Mouse (Mus musculus): ENCODE measurements around the gene Kat2a.

Gene Kat2a

DNA sequence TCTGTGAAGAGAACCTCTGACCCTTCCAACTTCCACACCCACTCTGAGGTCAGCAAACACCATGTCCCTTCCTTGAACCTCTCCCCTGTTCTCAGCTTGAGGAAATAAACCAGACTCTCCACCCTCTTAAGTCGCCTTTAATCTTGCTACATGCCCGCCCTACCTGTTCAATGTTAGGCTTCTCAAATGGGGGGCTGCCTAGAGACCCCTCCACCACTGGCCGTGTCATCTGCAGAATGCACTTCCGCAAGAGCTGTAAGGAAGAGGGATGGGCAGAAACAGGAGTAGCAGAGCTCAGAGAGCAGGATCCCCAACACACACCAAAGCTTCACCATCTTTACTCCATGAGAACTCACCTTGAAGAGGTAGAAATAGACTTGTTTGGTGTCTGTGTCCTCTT lies 1.3 kb downstream of the Kat2a start:
- DNase-seq (ENCODE audit: low spot score in 2 of 2) = peak in 1 of 2 experiments; percentile 21

GRCm38 (mm10) chr11:100710528-100710927 lies 1.7 kb downstream of the Kat2a start:
- DNase-seq (ENCODE audit: low spot score in 2 of 2) = peak in 1 of 2 experiments; percentile 38

- peak in 1 of 2 experiments; percentile 27 for DNase-seq (ENCODE audit: low spot score in 2 of 2)
Observed at GRCm38 (mm10) chr11:100709201-100709810, 3.0 kb downstream of the Kat2a start.

- DNase-seq (ENCODE audit: low spot score in 2 of 2) = peak in 1 of 2 experiments; percentile 37
Observed at GRCm38 (mm10) chr11:100705095-100705747, 7.0 kb downstream of the Kat2a start.

DNA sequence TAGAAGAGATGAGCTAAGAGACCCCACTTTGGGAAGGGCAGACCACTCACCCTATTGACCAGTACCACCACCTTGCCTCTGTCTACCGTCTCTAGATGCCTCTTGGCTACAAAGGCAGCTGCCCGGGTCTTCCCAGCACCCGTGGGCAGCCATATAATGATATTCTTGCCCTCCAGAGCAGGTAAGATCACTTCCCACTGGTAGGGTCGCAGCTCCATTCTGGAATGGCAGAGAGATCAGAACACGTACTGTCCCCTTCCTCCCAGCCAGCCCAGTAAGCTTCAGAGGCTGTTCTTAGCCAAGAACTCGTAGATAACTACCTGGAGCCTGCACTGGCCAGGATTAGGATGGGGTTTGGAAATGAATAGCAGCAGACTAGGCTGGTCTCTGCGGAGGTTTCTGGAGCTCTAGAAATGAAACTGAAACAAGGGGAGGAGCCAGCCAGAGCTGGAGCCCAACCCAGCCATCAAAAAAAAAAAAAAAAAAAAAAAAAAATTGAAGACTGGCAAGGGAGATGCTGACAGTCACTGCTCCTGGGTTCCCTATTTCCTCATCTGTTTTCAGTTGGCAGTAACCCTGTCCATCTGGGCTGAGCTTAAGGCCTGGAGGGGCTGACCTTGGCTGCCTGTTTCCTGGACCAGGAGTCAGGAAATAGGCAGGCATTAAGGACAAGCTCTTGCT lies 8.3 kb downstream of the Kat2a start, which contains the start of gene Dhx58:
Dhx58 (minus strand) TSS at position 421 of the 681 bp plus-strand sequence.
- DNase-seq (ENCODE audit: low spot score in 2 of 2) = peak in 1 of 2 experiments; percentile 25

DNA sequence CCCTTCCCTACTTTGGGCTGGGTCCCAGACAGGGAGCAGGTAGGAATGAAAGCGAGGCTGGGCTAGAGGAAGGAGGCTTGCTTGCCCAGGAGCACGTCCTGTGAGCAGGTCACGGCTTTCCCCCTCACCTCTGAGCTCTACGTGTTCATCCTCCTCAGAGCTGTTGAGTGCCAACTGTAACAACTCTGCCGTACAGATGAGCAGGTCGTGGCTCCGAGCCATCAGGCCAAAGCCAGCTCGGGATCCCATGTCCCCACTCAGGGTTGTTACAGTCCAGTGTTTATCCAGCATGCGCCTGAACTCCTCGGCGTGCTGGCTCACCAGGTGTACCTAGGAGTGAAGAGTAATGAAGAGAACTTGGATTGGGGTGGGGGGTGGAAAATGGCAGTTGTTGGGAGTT lies 8.9 kb downstream of the Kat2a start:
- no peak for DNase-seq (ENCODE audit: low spot score in 2 of 2)

- peak in 1 of 2 experiments; percentile 31 for DNase-seq (ENCODE audit: low spot score in 2 of 2)
Observed at GRCm38 (mm10) chr11:100702906-100703305, 9.4 kb downstream of the Kat2a start.

DNA sequence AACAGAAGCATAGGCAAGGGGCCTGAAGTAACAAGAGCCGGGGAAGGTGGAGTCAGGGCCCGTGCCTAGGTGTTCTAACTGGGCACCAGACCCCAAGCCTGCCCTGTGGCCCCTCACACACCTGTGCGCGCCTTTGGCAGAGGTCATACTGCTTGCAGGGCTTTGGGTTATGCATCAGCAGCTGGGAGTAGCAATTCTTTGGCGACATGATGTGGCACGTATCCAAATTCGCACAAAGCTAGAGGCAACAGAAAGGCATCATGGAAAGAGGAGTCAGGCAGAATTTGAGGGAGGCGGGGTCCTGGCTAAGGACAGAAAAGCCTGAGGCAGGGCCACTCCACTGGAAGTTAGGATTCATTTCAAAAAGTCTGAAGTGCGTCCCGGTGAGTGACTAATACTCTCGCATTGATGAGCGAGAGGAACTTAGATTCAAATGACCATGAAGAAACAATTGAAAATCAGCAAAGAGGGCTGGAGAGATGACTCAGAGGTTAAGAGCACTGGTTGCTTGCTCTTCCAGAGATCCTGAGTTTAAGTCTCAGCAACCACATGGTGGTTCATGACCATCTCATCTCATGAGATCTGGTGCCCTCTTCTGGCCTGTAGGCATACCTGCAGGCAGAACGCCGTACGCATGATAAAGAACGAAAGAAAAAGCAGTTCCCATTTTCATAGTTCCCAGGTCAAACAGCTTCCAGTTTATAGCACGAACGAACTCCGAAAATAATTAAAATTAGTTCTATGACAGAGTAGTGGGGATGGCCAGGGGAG lies 10.0 kb downstream of the Kat2a start:
- DNase-seq (ENCODE audit: low spot score in 2 of 2) = peak; percentile 75 to 81

DNA sequence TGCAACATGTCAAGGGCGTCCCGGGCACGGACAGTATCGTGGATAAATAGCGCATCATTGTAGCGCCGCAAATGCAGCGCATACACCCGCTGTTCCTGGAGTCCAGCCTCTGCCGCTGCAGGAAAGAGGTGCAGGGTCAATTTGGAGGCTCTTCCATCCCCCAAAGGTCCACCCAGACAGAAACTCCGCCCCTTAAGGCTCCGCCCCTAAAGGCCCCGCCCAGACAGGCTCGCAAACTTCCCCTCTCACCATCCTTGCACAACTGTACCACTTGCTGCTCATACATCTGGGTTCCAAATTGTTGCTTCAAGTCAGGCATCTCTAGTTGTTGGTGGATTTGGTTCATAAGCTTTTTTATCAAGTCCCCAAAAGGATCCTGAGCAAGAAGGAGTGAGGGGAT lies 11.0 kb downstream of the Kat2a start:
- DNase-seq (ENCODE audit: low spot score in 2 of 2) = peak in 1 of 2 experiments; percentile 30

- no peak for DNase-seq (ENCODE audit: low spot score in 2 of 2)
Observed at GRCm38 (mm10) chr11:100700710-100701109, 11.6 kb downstream of the Kat2a start.

DNA sequence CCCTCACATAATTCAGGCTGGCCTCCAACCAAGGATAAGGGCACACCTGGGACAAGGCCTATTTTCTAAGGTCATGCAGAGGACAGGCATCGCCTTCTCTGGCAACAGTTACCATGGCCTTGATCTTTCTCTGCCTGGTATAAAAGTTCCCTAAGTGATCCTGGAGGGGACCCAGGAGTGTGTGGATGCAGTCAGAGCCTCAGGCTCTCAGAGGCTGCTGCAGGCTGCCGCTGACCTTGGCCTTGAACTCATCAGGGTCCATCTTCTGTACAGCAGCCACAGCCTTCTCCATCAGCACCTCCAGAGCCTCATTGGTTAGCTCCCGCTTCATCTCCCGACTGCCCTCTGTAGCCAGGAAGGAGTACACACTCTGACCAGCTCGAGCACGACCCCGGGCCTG lies 14.3 kb downstream of the Kat2a start:
- DNase-seq (ENCODE audit: low spot score in 2 of 2) = no peak

- DNase-seq (ENCODE audit: low spot score in 2 of 2) = peak in 1 of 2 experiments; percentile 78
Observed at GRCm38 (mm10) chr11:100694926-100695325, 17.3 kb downstream of the Kat2a start.

DNA sequence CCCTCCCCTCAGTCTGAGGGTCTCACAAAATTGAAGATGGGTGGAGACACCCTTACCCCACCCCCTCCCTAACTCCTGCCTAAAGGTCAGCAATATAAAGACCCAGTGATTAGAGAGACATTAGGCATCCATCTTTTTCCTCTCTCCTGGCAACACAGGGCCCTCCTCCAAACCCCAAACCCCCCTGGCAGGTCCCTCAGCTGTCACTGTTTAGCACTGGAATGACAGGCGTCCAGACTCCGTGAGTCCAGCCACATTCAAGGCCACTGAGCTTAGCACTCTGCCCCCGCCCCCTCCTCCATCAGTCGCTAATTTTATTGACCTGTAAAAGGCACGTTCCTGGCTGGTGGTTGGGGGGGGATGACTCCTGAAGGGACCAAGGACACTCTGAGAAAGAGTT lies 19.1 kb downstream of the Kat2a start:
- DNase-seq (ENCODE audit: low spot score in 2 of 2) = no peak

DNA sequence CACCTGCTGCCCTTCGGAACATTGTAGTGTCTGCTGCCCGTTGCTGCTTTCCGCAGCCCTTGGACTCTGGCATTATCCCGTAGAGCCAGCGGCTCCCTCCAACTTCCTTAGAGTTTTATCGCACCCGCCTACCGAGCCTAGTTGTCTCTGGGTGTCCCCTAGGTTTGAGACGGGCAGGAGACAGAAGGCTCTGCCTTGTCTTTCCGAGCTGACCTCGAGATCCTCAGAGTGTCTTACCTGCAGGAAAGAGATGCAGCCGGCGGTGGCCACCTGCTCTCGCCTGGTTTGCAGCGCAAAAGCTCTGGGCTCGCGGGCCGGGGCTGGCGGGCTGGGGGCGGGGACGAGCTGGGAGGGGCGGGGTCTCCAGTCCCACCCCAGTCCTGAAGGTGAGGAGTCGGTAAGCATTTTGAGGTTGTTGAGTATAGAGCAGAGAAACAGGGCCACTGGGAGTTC lies 20.1 kb downstream of the Kat2a start, which contains the start of gene Zfp385c:
Zfp385c (minus strand) TSS at position 292 of the 453 bp plus-strand sequence.
- DNase-seq (ENCODE audit: low spot score in 2 of 2) = no peak

GRCm38 (mm10) chr11:100690389-100690788 lies 21.9 kb downstream of the Kat2a start:
- no peak for DNase-seq (ENCODE audit: low spot score in 2 of 2)

- no peak for DNase-seq (ENCODE audit: low spot score in 2 of 2)
Observed at GRCm38 (mm10) chr11:100688443-100688842, 23.8 kb downstream of the Kat2a start.

GRCm38 (mm10) chr11:100687265-100687664 lies 25.0 kb downstream of the Kat2a start:
- DNase-seq (ENCODE audit: low spot score in 2 of 2) = no peak

- DNase-seq (ENCODE audit: low spot score in 2 of 2) = no peak
Observed at GRCm38 (mm10) chr11:100685371-100685770, 26.9 kb downstream of the Kat2a start.

DNA sequence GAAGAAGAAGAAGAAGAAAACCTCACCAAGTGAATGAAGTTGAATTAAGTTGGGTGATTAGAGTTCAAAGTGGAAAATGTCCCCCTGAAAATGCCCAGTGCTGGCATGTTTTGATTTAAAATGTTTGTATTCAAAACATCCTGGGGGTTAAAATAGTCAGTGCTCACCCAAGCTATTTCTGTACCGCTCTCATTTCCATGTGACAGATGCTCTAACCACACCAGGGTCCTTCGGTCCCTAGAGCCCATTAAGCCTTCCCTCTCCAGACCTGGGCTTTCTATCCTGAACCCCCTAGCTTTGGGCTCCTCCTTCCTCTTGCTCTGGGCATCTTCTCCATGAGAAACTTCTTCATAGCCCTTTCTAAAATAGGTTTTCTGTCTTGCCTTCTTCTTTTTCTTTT lies 28.2 kb downstream of the Kat2a start:
- DNase-seq (ENCODE audit: low spot score in 2 of 2) = no peak

- DNase-seq (ENCODE audit: low spot score in 2 of 2) = no peak
Observed at GRCm38 (mm10) chr11:100682526-100682925, 29.7 kb downstream of the Kat2a start.

DNA sequence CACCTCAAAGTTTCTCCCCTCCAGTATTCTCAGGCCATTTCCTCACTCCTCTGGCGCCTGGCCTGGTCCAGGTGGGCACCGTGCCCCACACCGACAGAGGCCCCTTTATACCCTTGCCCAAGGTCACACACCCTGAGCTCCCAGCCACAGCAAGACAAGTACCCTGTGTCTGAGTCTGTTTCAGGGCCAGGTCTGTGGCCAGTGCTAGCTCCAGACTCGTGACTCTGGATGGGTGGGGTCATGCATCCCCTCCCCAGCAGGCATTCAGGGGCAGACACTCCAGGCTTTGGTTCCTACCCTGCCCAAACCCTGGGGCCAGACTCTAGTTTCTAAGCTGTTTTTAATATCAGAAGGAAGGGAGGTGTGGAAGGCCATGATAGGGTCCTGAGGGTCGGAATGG lies 30.4 kb downstream of the Kat2a start:
- DNase-seq (ENCODE audit: low spot score in 2 of 2) = no peak

GRCm38 (mm10) chr11:100677810-100678209 lies 34.5 kb downstream of the Kat2a start:
- DNase-seq (ENCODE audit: low spot score in 2 of 2) = no peak

All from right cerebral cortex, postnatal 10 days (tissue).